Mouse (Mus musculus) liver, embryonic 16.5 days (tissue): ENCODE measurements at regions not wholly inside any gene's neighbourhood (a gene's known extent, or its start where the extent isn't known, plus 50 kb on each side); places are given as distances from the start of the nearest gene placed in this dataset.
"Not testable (repeated sequence)": the region's sequence is repeated elsewhere in the genome, so short reads cannot be mapped to it uniquely, and the experiment has no call there.

Source experiments
- ATAC-seq: fragments of 200-750 bp; cut with Nextera tagmentation; 2 replicates; pipeline ENCODE4 v1.8.0; 2017; ENCODE audit warnings: low read depth, mild to moderate bottlenecking, moderate number of reproducible peaks, moderate library complexity
- H3K27ac ChIP-seq: fragments of 300-500 bp; sonication (generic); 2 replicates; pipeline ENCODE4 v1.5.1; 2014; ENCODE audit warnings: mild to moderate bottlenecking, low read length
- H3K27me3 ChIP-seq: fragments of 300-500 bp; sonication (generic); 2 replicates; pipeline ENCODE4 v1.6.1; 2014; ENCODE audit warnings: low read depth, low read length, mixed read lengths; ENCODE audit not compliant: control insufficient read depth, insufficient read depth
- H3K36me3 ChIP-seq: fragments of 300-500 bp; sonication (generic); 2 replicates; pipeline ENCODE4 v1.6.1; 2014; ENCODE audit warnings: mild to moderate bottlenecking; ENCODE audit not compliant: control insufficient read depth, insufficient read depth
- H3K4me1 ChIP-seq: fragments of 300-500 bp; sonication (generic); 2 replicates; pipeline ENCODE4 v1.6.1; 2014; ENCODE audit warnings: low read depth, low read length, mixed read lengths; ENCODE audit not compliant: control insufficient read depth
- H3K4me2 ChIP-seq: fragments of 300-500 bp; sonication (generic); 2 replicates; pipeline ENCODE4 v1.6.1; 2014; ENCODE audit warnings: low read depth, low read length, mixed read lengths
- H3K4me3 ChIP-seq: fragments of 300-500 bp; sonication (generic); 2 replicates; pipeline ENCODE4 v1.5.1; 2014; ENCODE audit warnings: low read depth, mild to moderate bottlenecking, low read length
- H3K9ac ChIP-seq: fragments of 300-500 bp; sonication (generic); 2 replicates; pipeline ENCODE4 v1.6.1; 2014; ENCODE audit warnings: low read depth, low read length
- H3K9me3 ChIP-seq: fragments of 300-500 bp; sonication (generic); replicated peaks from 2 replicates; pipeline ENCODE4 v1.6.1; 2016; ENCODE audit warnings: low read length; ENCODE audit not compliant: control insufficient read depth
- WGBS: fragments of 180-500 bp; shearing (Covaris S2); extraction: QIAGEN DNeasy Blood & Tissue Kit; methylation state at CpG from one replicate; pipeline ENCODE4 v1.1.7; 2014; ENCODE audit not compliant: insufficient replicate concordance; 5-methylcytosine and 5-hydroxymethylcytosine counted together

- WGBS: 72% methylated on average over 1 of the region's 1 CpGs
Observed at GRCm38 (mm10) chr9:113101733-113102132, 606.3 kb downstream of the Pdcd6ip start.

GRCm38 (mm10) chr9:113100641-113101040 is 607.4 kb downstream of the Pdcd6ip start:
- Histone ChIP-seq H3K27me3 (no peaks in the 10 kb centered on the region), H3K27ac (no peak overlapping the region), H3K4me3 (no peak overlapping the region), H3K9ac (no peak overlapping the region), H3K4me1 (no peaks in the 10 kb centered on the region), H3K4me2 (no peak overlapping the region), H3K36me3 (no peaks in the 10 kb centered on the region), H3K9me3 (no peaks in the 10 kb centered on the region; the same call in 1 of the 2 replicates)
- 42% methylated on average over 4 of the region's 4 CpGs for WGBS
- no peak for ATAC-seq

More at GRCm38 (mm10) chr9:113101733-113102132, 606.3 kb downstream of the Pdcd6ip start:
- Histone ChIP-seq H3K27me3 (no peaks in the 10 kb centered on the region), H3K9ac (no peak overlapping the region), H3K4me1 (no peaks in the 10 kb centered on the region), H3K4me2 (no peak overlapping the region), H3K4me3 (no peak overlapping the region), H3K27ac (no peak overlapping the region), H3K36me3 (no peaks in the 10 kb centered on the region), H3K9me3 (no peaks in the 10 kb centered on the region; the same call in 1 of the 2 replicates)
- no peak for ATAC-seq

- ATAC-seq: peak; percentile 70
- not testable (repeated sequence) for H3K27ac ChIP-seq, H3K36me3 ChIP-seq, H3K4me3 ChIP-seq, H3K4me1 ChIP-seq, H3K9me3 ChIP-seq, H3K27me3 ChIP-seq, H3K4me2 ChIP-seq, H3K9ac ChIP-seq
- 52% methylated on average over 1 of the region's 1 CpGs for WGBS
Observed at GRCm38 (mm10) chr9:113095421-113095820, 612.6 kb downstream of the Pdcd6ip start.

- Histone ChIP-seq H3K27ac (no peak overlapping the region), H3K4me2 (no peak overlapping the region), H3K4me3 (no peak overlapping the region), H3K27me3 (no peaks in the 10 kb centered on the region), H3K9ac (no peak overlapping the region), H3K4me1 (no peaks in the 10 kb centered on the region), H3K36me3 (no peaks in the 10 kb centered on the region), H3K9me3 (no peaks in the 10 kb centered on the region; the same call in 1 of the 2 replicates)
- ATAC-seq: no peak
- WGBS: 64% methylated on average over 13 of the region's 13 CpGs
Observed at GRCm38 (mm10) chr9:113093863-113094390, 614.1 kb downstream of the Pdcd6ip start.

GRCm38 (mm10) chr9:113091881-113092280 is 616.2 kb downstream of the Pdcd6ip start:
- H3K27ac ChIP-seq: no peak overlapping the region
- no peak overlapping the region for H3K4me3 ChIP-seq
- no peak overlapping the region for H3K4me2 ChIP-seq
- no peaks in the 10 kb centered on the region for H3K4me1 ChIP-seq
- H3K36me3 ChIP-seq: no peaks in the 10 kb centered on the region
- WGBS: 65% methylated on average over 5 of the region's 5 CpGs
- H3K9ac ChIP-seq: no peak overlapping the region
- no peak for ATAC-seq
- no peaks in the 10 kb centered on the region; the same call in 1 of the 2 replicates for H3K9me3 ChIP-seq
- no peaks in the 10 kb centered on the region for H3K27me3 ChIP-seq

- no peak overlapping the region for H3K4me3 ChIP-seq
- no peak for ATAC-seq
- H3K27me3 ChIP-seq: no peaks in the 10 kb centered on the region
- H3K36me3 ChIP-seq: no peaks in the 10 kb centered on the region
- no peaks in the 10 kb centered on the region for H3K4me1 ChIP-seq
- WGBS: 74% methylated on average over 10 of the region's 10 CpGs
- H3K4me2 ChIP-seq: no peak overlapping the region
- no peak overlapping the region for H3K9ac ChIP-seq
- H3K27ac ChIP-seq: no peak overlapping the region
- H3K9me3 ChIP-seq: no peaks in the 10 kb centered on the region
Observed at GRCm38 (mm10) chr9:113087786-113088185, 620.3 kb downstream of the Pdcd6ip start.

GRCm38 (mm10) chr9:113085281-113085810 is 622.7 kb downstream of the Pdcd6ip start:
- WGBS: 47% methylated on average over 5 of the region's 5 CpGs
- H3K27ac ChIP-seq: no peak overlapping the region
- H3K36me3 ChIP-seq: no peaks in the 10 kb centered on the region
- H3K4me3 ChIP-seq: no peak overlapping the region
- no peak for ATAC-seq
- no peak overlapping the region for H3K4me2 ChIP-seq
- no peaks in the 10 kb centered on the region for H3K4me1 ChIP-seq
- no peaks in the 10 kb centered on the region for H3K27me3 ChIP-seq
- no peaks in the 10 kb centered on the region for H3K9me3 ChIP-seq
- no peak overlapping the region for H3K9ac ChIP-seq

GRCm38 (mm10) chr9:113074866-113075265 is 633.2 kb downstream of the Pdcd6ip start:
- Histone ChIP-seq H3K9me3 (no peaks in the 10 kb centered on the region), H3K4me1 (no peaks in the 10 kb centered on the region), H3K4me3 (no peak overlapping the region), H3K9ac (no peak overlapping the region), H3K4me2 (no peak overlapping the region), H3K36me3 (no peaks in the 10 kb centered on the region), H3K27ac (no peak overlapping the region), H3K27me3 (no peaks in the 10 kb centered on the region)
- ATAC-seq: no peak
- 50% methylated on average over 3 of the region's 3 CpGs for WGBS

- H3K27me3 ChIP-seq: no peaks in the 10 kb centered on the region
- no peak overlapping the region for H3K27ac ChIP-seq
- no peak overlapping the region for H3K4me2 ChIP-seq
- no peak for ATAC-seq
- no peaks in the 10 kb centered on the region for H3K36me3 ChIP-seq
- H3K4me1 ChIP-seq: no peaks in the 10 kb centered on the region
- H3K9me3 ChIP-seq: no peaks in the 10 kb centered on the region
- no peak overlapping the region for H3K9ac ChIP-seq
- no peak overlapping the region for H3K4me3 ChIP-seq
- 71% methylated on average over 11 of the region's 11 CpGs for WGBS
Observed at GRCm38 (mm10) chr9:113057415-113057814, 650.6 kb downstream of the Pdcd6ip start.
